Mouse (Mus musculus): Measurements from ENCODE around the gene Zkscan1.
A peak's percentile ranks its signal among the peaks of the same experiment; 100 is the strongest.
"Not testable (repeated sequence)": the region's sequence is repeated elsewhere in the genome, so short reads cannot be mapped to it uniquely, and the experiment has no call there.

Gene Zkscan1

DNA sequence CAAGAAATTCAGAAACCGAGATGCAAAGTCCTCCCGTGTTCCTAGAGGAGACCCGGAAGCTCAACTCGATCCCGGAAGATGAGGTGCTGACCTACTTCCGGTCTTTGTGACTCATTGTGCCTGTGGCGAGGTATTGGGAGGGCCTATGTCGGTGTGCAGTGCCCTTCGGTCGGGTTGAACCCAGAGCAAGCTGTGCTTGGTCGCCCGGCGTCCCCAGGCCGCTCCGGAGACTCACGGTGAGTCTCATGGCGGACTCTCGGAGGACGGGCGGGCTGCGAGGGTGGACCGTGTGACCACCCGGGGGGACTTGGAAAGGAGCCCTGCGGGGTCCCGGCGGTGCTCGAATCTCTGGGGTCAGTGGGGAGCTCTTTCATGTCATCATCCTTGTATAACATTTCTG, at the start of gene Zkscan1:
Gene Zkscan1, plus strand, starts transcription at position 89 of the 400 bp plus-strand sequence.
- no peak for TF ChIP-seq GATA4 (IDR thresholded peaks at IDR 0.05; ENCODE audit: insufficient replicate concordance, low read length)

DNA sequence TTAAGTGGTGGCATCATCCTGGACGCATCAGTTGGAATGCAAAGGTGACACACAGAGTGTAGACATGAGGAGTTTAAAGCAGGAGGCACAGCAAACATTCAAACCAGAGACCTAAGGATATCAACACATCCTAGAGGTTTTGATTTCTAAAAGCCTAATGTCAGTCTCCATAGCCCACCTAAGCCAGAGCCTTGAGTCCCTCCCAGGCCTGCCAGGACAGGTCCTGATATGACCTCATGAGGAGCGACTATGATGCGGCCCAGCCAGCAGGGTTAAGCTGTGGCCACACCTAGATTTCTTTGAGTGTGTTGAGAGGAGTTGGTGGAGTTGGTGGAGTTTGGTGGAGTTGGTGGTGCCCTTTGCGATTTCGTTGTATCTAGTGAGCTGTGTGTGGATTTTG, 32.0 kb upstream of the Zkscan1 start, which contains the start of gene Smok3c:
Gene Smok3c, plus strand, starts transcription at position 301 of the 400 bp plus-strand sequence.
- not testable (repeated sequence) for TF ChIP-seq GATA4 (IDR thresholded peaks at IDR 0.05; ENCODE audit: insufficient replicate concordance, low read length)

DNA sequence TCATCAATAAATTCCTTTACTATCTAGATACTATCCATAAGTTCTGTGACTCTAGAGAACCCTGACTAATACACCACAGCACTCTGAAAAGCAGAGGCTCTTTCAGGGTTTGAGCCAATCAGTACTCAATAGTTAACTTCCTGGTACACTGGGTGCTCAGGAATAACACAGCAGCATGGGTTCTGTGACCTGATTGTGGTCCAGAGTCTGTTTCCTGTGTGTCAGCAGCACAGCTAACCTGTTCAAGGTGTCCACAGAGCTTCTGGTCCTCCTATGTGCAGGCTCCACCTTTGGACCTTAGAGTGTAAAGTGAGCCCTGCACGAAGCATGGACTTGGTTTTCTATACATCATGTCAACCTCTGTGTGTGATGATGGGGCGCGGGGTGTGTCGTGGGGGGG, 11.1 kb upstream of the Zkscan1 start:
- TF ChIP-seq GATA4 (IDR thresholded peaks at IDR 0.05; ENCODE audit: insufficient replicate concordance, low read length), result no peak

DNA sequence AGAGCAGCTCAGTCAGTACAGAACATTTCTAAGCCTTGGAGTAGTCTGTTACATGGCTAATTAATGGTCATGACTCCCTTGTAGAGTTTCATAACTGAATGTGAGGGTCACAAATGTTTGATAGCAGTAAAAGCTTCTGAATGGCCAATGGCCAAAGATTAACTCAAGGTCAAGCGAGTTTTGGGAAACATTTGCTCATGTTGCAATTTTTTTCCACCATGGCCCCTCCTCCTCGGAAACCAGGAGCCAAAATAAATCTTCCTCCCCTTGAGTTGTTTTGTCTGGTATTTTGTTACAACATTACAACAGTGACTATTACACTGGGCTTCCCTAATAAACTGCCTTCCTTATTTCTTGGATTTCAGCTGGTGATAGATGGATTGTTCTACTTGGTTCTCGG, 9.2 kb upstream of the Zkscan1 start:
- no peak for TF ChIP-seq GATA4 (IDR thresholded peaks at IDR 0.05; ENCODE audit: insufficient replicate concordance, low read length)

DNA sequence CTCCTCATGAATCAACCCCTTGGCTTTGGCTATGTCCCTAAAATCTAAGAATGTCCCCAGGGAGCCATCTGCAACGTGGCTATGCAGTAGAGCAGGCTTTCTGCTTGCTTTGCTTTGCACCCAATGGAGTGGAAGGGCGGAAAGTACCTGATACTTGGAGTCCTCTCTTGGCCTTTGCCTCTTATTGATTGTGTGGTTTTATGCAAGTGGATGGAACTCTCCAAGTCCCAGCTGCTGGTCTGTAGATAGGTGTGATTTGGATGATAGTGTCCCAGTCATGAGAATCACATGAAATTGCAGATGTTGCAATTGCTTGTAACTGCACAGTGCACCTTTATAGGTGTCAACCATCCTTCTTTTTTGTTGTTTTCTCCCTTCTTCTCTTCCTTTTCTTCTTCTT, 8.7 kb upstream of the Zkscan1 start:
- TF ChIP-seq GATA4 (IDR thresholded peaks at IDR 0.05; ENCODE audit: insufficient replicate concordance, low read length), result peak; percentile 68; the same call in 1 of the 2 replicates

DNA sequence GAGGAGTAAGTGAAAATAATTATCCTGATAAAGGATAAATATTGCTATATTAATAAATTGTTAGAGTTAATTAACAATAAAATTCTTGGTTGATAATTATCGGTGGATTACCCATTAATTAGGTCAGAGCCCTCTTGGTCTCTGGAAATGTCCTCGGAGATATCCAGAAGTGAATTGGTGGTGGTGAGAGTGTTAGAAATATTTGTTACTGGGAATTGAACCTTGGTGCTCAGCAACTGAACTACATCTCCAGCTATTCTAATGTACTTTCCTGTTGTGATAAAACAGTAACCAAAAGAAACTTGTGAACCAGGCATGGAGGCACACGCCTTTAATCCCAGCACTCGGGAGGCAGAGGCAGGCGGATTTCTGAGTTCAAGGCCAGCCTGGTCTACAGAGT, 4.4 kb upstream of the Zkscan1 start:
- TF ChIP-seq GATA4 (IDR thresholded peaks at IDR 0.05; ENCODE audit: insufficient replicate concordance, low read length), result no peak

- TF ChIP-seq GATA4 (IDR thresholded peaks at IDR 0.05; ENCODE audit: insufficient replicate concordance, low read length), result no peak
Measured at GRCm38 (mm10) chr5:138081446-138081845, 3.4 kb upstream of the Zkscan1 start.

DNA sequence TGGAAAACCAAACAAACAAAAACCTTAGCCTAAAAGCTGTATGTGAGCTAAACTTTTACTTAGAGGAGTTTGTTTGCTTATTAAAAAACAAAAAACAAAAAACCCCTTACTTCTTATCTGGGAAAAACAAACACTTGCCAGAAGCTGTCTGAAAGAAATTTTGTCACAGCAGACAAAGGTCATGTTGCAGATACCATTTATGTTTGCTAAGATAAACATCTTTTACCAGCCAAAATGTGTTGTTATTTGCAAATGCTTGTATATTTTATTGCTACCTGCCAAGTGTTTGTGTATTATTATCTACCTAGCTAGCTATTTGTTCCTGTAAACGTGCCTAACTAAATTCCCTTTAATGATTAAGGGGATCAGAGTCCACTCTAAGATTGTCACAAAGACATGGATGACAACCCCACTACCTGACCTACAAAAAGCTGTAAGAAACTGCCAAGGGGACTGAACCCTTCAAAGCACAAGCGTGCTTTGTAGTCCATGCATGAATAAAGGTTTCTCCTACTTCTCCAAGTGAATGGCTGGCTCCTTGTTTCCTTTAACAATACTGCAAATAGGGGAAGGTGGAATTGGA, 1.5 kb upstream of the Zkscan1 start:
- TF ChIP-seq GATA4 (IDR thresholded peaks at IDR 0.05; ENCODE audit: insufficient replicate concordance, low read length), result peak; percentile 69; the same call in 1 of the 2 replicates

DNA sequence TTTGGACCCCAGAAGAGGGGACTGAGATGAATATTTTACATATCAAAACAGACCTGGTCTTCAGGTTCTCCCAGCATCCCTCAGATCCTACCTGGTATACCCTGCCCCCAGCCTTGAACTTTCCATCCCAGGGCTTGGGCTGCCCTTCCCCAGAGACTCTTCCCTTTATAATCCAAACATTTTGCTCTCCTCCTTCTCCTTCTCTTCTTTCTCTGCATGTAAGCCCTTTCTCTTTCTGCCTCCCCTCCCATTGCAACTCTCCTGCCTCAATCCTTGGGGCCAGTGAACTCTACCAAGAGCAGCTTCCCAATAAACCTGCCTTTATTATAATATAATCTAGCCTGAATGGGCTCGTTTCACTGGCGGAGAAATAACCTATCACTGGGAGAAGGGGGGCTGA, 948 bp upstream of the Zkscan1 start:
- no peak for TF ChIP-seq GATA4 (IDR thresholded peaks at IDR 0.05; ENCODE audit: insufficient replicate concordance, low read length)

- TF ChIP-seq GATA4 (IDR thresholded peaks at IDR 0.05; ENCODE audit: insufficient replicate concordance, low read length), result no peak
Measured at GRCm38 (mm10) chr5:138084507-138084906, 377 bp upstream of the Zkscan1 start.

DNA sequence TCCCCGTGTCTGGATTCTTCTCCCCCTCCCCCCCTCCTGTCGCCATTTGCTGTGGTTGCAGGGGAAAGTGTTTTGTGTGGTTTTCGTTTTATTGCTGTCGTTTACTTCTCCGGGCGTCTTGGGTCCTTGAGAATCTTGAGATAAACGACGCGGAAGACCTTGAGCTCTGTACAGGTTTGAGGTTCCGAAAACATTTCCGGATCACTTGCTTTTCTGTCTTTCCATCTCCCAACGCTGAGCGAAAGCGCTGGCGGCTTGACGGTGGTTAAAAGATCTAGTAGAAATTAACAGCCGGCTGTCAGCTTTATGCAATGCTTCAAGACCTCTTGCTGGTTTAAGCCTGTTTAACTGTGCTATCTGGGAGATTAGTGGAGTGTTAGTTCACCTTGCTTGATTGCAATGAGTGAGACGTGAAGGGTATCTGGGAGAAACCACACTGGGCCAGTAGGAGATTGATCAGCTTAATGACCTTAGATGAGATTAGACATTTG, 582 bp downstream of the Zkscan1 start:
- no peak for TF ChIP-seq GATA4 (IDR thresholded peaks at IDR 0.05; ENCODE audit: insufficient replicate concordance, low read length)

- TF ChIP-seq GATA4 (IDR thresholded peaks at IDR 0.05; ENCODE audit: insufficient replicate concordance, low read length), result no peak
Measured at GRCm38 (mm10) chr5:138086842-138087241, 2.0 kb downstream of the Zkscan1 start.

GRCm38 (mm10) chr5:138088366-138088765, 3.5 kb downstream of the Zkscan1 start:
- no peak for TF ChIP-seq GATA4 (IDR thresholded peaks at IDR 0.05; ENCODE audit: insufficient replicate concordance, low read length)

DNA sequence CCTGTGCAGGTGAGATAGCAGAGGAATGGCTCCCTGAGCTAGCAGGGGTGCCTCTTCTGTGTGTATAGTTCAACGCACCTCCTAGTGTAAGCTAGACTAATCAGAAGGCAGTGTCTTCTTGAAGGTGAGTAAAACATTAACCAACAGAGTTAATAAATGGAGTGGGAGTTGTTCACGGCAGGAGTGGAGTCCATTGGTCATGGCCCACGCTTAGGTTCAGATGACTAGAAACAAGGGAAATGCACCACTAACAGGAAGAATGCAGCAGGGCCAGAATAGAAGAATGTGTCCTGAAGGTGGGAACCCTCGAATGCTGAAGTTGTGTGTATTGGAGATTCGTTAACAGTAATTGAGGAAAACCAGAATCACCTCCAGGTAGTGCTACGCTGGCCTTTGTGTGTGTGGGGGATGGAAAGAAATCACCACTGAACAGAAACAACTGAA, 4.2 kb downstream of the Zkscan1 start:
- no peak for TF ChIP-seq GATA4 (IDR thresholded peaks at IDR 0.05; ENCODE audit: insufficient replicate concordance, low read length)

DNA sequence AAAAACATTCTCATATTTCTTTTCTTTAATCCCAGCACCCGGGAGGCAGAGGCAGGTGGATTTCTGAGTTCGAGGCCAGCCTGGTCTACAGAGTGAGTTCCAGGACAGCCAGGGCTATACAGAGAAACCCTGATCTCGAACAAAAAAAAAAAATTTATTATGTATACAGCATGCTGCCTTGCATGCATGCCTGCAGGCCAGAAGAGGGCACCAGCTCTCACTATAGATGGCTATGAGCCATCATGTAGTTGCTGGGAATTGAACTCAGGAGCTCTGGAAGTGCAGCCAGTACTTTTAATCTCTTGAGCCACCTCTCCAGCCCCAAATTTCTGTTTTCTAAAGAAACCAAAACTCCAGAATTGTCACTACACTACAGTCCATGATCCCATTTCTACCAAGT, 5.4 kb downstream of the Zkscan1 start:
- no peak for TF ChIP-seq GATA4 (IDR thresholded peaks at IDR 0.05; ENCODE audit: insufficient replicate concordance, low read length)

DNA sequence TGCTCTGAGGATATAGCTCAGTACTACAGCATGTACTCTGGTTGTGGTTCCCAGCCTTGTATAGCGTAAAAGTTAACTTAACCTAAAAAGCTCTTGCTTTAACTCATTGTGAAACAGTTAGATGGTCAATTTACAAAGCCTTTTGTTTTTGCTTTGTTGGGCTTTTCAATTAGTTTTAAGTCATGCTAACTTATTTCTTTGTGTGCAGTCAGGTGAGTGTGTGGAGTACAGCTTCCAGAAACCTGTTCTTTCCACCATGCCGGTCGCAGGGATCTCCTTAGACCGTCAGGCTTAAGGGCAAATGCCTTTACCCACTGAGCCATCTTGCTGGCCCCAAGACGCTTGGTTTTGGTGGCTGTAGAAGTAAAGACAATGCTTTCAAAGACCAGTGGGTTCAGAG, 5.9 kb downstream of the Zkscan1 start:
- TF ChIP-seq GATA4 (IDR thresholded peaks at IDR 0.05; ENCODE audit: insufficient replicate concordance, low read length), result no peak

DNA sequence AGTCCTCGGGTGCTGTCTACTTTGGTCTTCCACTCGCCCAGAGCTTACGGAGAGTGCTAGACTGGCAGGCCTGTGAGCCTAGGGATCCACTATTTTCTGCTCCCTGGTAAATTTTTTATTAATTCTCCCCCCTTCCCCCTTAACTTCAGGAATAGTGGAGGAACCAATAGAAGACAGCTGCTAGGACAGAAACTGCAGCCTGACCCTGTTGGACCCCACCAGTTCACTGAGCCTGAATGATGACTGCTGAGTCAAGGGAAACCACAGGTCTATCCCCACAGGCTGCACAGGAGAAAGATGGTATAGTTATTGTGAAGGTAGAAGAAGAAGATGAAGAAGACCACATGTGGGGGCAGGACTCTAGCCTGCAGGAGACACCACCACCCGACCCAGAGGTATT, 7.9 kb downstream of the Zkscan1 start:
- no peak for TF ChIP-seq GATA4 (IDR thresholded peaks at IDR 0.05; ENCODE audit: insufficient replicate concordance, low read length)

Data from liver, adult (tissue).